Mouse (Mus musculus) lung, postnatal 0 days (tissue): ENCODE measurements around the gene Parg. TPM values are rescaled to one million over a fixed set of nuclear protein-coding genes. Genes with fewer than 3 reads are reported as not detected.

Source experiments
- ATAC-seq: fragments of 200-750 bp; cut with Nextera tagmentation; 2 replicates; pipeline ENCODE4 v1.8.0; 2017; ENCODE audit warnings: moderate library complexity
- DNase-seq: peaks from one replicate; pipeline ENCODE4 v3.0.0-alpha.2; 2016; ENCODE audit warnings: low spot score
- H3K27ac ChIP-seq: fragments of 300-500 bp; sonication (generic); 2 replicates; pipeline ENCODE4 v1.5.1; 2014; ENCODE audit warnings: antibody characterized with exemption, mild to moderate bottlenecking, low read length, mixed read lengths
- H3K27me3 ChIP-seq: fragments of 300-500 bp; sonication (generic); replicated peaks from 2 replicates; pipeline ENCODE4 v1.6.1; 2014; ENCODE audit warnings: low read length, mixed read lengths; ENCODE audit not compliant: insufficient read depth
- H3K36me3 ChIP-seq: fragments of 300-500 bp; sonication (generic); 2 replicates; pipeline ENCODE4 v1.6.1; 2014; ENCODE audit warnings: low read length, mixed read lengths; ENCODE audit not compliant: insufficient read depth
- H3K4me1 ChIP-seq: fragments of 300-500 bp; sonication (generic); 2 replicates; pipeline ENCODE4 v1.6.1; 2014; ENCODE audit warnings: antibody characterized with exemption, low read depth, low read length, mixed read lengths; ENCODE audit not compliant: insufficient read depth
- H3K4me2 ChIP-seq: fragments of 300-500 bp; sonication (generic); replicated peaks from 2 replicates; pipeline ENCODE4 v1.6.1; 2014; ENCODE audit warnings: low read depth, mild to moderate bottlenecking, low read length, moderate library complexity, mixed read lengths
- H3K4me3 ChIP-seq: fragments of 300-500 bp; sonication (generic); 2 replicates; pipeline ENCODE4 v1.5.1; 2014; ENCODE audit warnings: low read depth, low read length
- H3K9ac ChIP-seq: fragments of 300-500 bp; sonication (generic); replicated peaks from 2 replicates; pipeline ENCODE4 v1.6.1; 2014; ENCODE audit warnings: low read depth, mild to moderate bottlenecking
- H3K9me3 ChIP-seq: fragments of 300-500 bp; sonication (generic); 2 replicates; pipeline ENCODE4 v1.6.1; 2016; ENCODE audit warnings: low read length, mixed read lengths
- CTCF ChIP-seq: IDR thresholded peaks from 2 replicates; pipeline ENCODE4 v1.5.1; 2016; ENCODE audit warnings: antibody characterized with exemption, mild to moderate bottlenecking
- EP300 ChIP-seq: IDR thresholded peaks from 2 replicates; pipeline ENCODE4 v1.6.1; 2016; ENCODE audit warnings: antibody characterized with exemption, mild to moderate bottlenecking, control low read depth
- WGBS: fragments of 180-500 bp; shearing (Covaris S2); extraction: QIAGEN DNeasy Blood & Tissue Kit; methylation state at CpG from one replicate; pipeline ENCODE4 v1.1.7; 2014; 5-methylcytosine and 5-hydroxymethylcytosine counted together
- polyA plus RNA-seq: library from polyadenylated mRNA; unstranded; fragments of >200 nt; fragmentation: Nextera tagmentation; extraction: Ambion mirVana; gene quantifications from 2 replicates; pipeline ENCODE4 v1.2.1, GENCODE M21; 2015

Gene Parg
- polyA plus RNA-seq, 1 experiment from 2014 or later, result 16.5 TPM

- DNase-seq, result no peak
- H3K4me1 ChIP-seq, result no peaks in the 10 kb centered on the region
- H3K36me3 ChIP-seq, result no peaks in the 10 kb centered on the region
- H3K9me3 ChIP-seq, result no peaks in the 10 kb centered on the region
- no peak overlapping the region for H3K4me2 ChIP-seq
- H3K4me3 ChIP-seq, result no peak overlapping the region
- TF ChIP-seq CTCF (no peak), EP300 (no peak)
- H3K9ac ChIP-seq, result no peak overlapping the region
- no peak overlapping the region for H3K27ac ChIP-seq
- no peak for ATAC-seq
- H3K27me3 ChIP-seq, result no peaks in the 10 kb centered on the region
- 91% methylated on average over 7 of the region's 7 CpGs for WGBS
Observed at GRCm38 (mm10) chr14:32344176-32344575, 142.4 kb downstream of the Parg start.

GRCm38 (mm10) chr14:32344694-32345093 lies 142.9 kb downstream of the Parg start:
- Histone ChIP-seq H3K9me3 (no peaks in the 10 kb centered on the region), H3K9ac (no peak overlapping the region), H3K4me3 (no peak overlapping the region), H3K27me3 (no peaks in the 10 kb centered on the region), H3K27ac (no peak overlapping the region), H3K4me1 (no peaks in the 10 kb centered on the region), H3K4me2 (no peak overlapping the region), H3K36me3 (no peaks in the 10 kb centered on the region)
- no peak for TF ChIP-seq EP300
- TF ChIP-seq CTCF, result no peak
- WGBS, result 75% methylated on average over 8 of the region's 10 CpGs
- DNase-seq (no peak), ATAC-seq (no peak)

Other genes starting within 250 kb of the Parg start
- 0.44 and 0.73 TPM in 2 replicates for gene Galnt15, start 173.0 kb upstream of the Parg start, polyA plus RNA-seq
- gene Oxnad1, start 116.6 kb upstream of the Parg start, polyA plus RNA-seq, result 9.1 and 12.1 TPM in 2 replicates
- 70.5 and 81.6 TPM in 2 replicates for gene Dph3, start 116.2 kb upstream of the Parg start, polyA plus RNA-seq
- gene Msmb, start 59.9 kb upstream of the Parg start, polyA plus RNA-seq, result not detected in 2 replicates
- gene Ncoa4, start 42.1 kb upstream of the Parg start, polyA plus RNA-seq, result 73.5 and 76.5 TPM in 2 replicates
- gene Timm23, start 51 bp upstream of the Parg start, polyA plus RNA-seq, result 151 and 160 TPM in 2 replicates
- gene Ogdhl, start 120.1 kb downstream of the Parg start, polyA plus RNA-seq, result 1.1 and 1.2 TPM in 2 replicates
- 7.8 and 9.5 TPM in 2 replicates for gene 1700024G13Rik, start 186.4 kb downstream of the Parg start, polyA plus RNA-seq